Mouse (Mus musculus): Measurements from ENCODE around the gene Palm3. TPM values are rescaled to one million over a fixed set of nuclear protein-coding genes. Genes with fewer than 3 reads are reported as not detected.

Gene Palm3
- total and polyA plus RNA-seq, 3 experiments = 0.20 to 0.26 (median 0.21) TPM

GRCm38 (mm10) chr8:84057827-84058226, 36.6 kb downstream of the Palm3 start:
- Histone ChIP-seq H3K27ac (no peak overlapping the region), H3K4me1 (ENCODE audit: control insufficient read depth, insufficient read depth, low read length) (no peaks in the 10 kb centered on the region), H3K4me3 (no peak overlapping the region), H3K36me3 (ENCODE audit: control insufficient read depth, insufficient read depth, low read length) (no peaks in the 10 kb centered on the region), H3K79me2 (replicated peaks; ENCODE audit: control insufficient read depth, insufficient read depth, low read length) (no peaks in the 10 kb centered on the region), H3K27me3 (ENCODE audit: control insufficient read depth, insufficient read depth, low read length) (no peaks in the 10 kb centered on the region), H3K9ac (ENCODE audit: low read depth, low read length) (no peak overlapping the region)
- intact Hi-C loops (cut with DNase I) = no loop called here
- TF ChIP-seq CTCF (IDR thresholded peaks at IDR 0.05) (no peak), EP300 (IDR thresholded peaks at IDR 0.05; ENCODE audit: insufficient read depth, low read depth, low read length) (no peak), POLR2A (IDR thresholded peaks at IDR 0.05; ENCODE audit: insufficient read depth, low read depth, low read length) (no peak)
- DNase-seq = no peak
- 96% methylated on average over 1 of the region's 1 CpGs for WGBS

GRCm38 (mm10) chr8:84059226-84059625, 38.0 kb downstream of the Palm3 start:
- Histone ChIP-seq H3K79me2 (replicated peaks; ENCODE audit: control insufficient read depth, insufficient read depth, low read length) (no peaks in the 10 kb centered on the region), H3K4me1 (ENCODE audit: control insufficient read depth, insufficient read depth, low read length) (no peaks in the 10 kb centered on the region), H3K27ac (no peak overlapping the region), H3K4me3 (no peak overlapping the region), H3K27me3 (ENCODE audit: control insufficient read depth, insufficient read depth, low read length) (no peaks in the 10 kb centered on the region), H3K36me3 (ENCODE audit: control insufficient read depth, insufficient read depth, low read length) (no peaks in the 10 kb centered on the region), H3K9ac (ENCODE audit: low read depth, low read length) (no peak overlapping the region)
- intact Hi-C loops (cut with DNase I) = no loop called here
- TF ChIP-seq EP300 (IDR thresholded peaks at IDR 0.05; ENCODE audit: insufficient read depth, low read depth, low read length) (no peak), POLR2A (IDR thresholded peaks at IDR 0.05; ENCODE audit: insufficient read depth, low read depth, low read length) (no peak), CTCF (IDR thresholded peaks at IDR 0.05) (no peak)
- WGBS = 92% methylated on average over 2 of the region's 2 CpGs
- DNase-seq = no peak

DNA sequence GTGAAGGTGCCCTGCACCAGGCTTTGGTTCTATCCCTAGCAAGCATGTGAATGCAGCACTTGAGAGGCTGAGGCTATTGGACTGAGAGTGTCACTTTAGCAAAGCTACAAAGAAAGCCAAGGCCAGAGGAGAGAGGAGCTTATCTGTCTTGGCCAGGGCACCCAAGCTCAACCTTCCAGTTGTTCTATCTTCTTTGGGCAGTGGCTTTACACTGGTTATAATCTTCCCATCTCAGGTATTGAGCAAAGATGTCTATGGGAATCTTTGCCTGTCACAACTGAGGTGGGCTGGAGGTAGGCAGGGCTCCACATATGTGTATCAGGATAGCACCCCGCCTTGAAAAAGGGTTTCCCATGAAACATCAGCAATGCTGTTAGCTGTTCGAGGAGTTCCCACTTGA, 39.0 kb downstream of the Palm3 start:
- no peak overlapping the region for H3K4me3 ChIP-seq
- H3K79me2 ChIP-seq (replicated peaks; ENCODE audit: control insufficient read depth, insufficient read depth, low read length) = no peaks in the 10 kb centered on the region
- intact Hi-C loops (cut with DNase I) = no loop called here
- no peaks in the 10 kb centered on the region for H3K4me1 ChIP-seq (ENCODE audit: control insufficient read depth, insufficient read depth, low read length)
- TF ChIP-seq CTCF (IDR thresholded peaks at IDR 0.05) (no peak), POLR2A (IDR thresholded peaks at IDR 0.05; ENCODE audit: insufficient read depth, low read depth, low read length) (no peak), EP300 (IDR thresholded peaks at IDR 0.05; ENCODE audit: insufficient read depth, low read depth, low read length) (no peak)
- no peak for DNase-seq
- H3K9ac ChIP-seq (ENCODE audit: low read depth, low read length) = no peak overlapping the region
- H3K36me3 ChIP-seq (ENCODE audit: control insufficient read depth, insufficient read depth, low read length) = no peaks in the 10 kb centered on the region
- no peak overlapping the region for H3K27ac ChIP-seq
- WGBS = 87% methylated on average over 2 of the region's 2 CpGs
- no peaks in the 10 kb centered on the region for H3K27me3 ChIP-seq (ENCODE audit: control insufficient read depth, insufficient read depth, low read length)

GRCm38 (mm10) chr8:84063861-84064610, 42.8 kb downstream of the Palm3 start:
- Histone ChIP-seq H3K27ac (no peak overlapping the region), H3K27me3 (ENCODE audit: control insufficient read depth, insufficient read depth, low read length) (no peaks in the 10 kb centered on the region), H3K79me2 (replicated peaks; ENCODE audit: control insufficient read depth, insufficient read depth, low read length) (no peaks in the 10 kb centered on the region), H3K36me3 (ENCODE audit: control insufficient read depth, insufficient read depth, low read length) (no peaks in the 10 kb centered on the region), H3K4me3 (no peak overlapping the region), H3K4me1 (ENCODE audit: control insufficient read depth, insufficient read depth, low read length) (peaks cover 5% of the 10 kb centered on the region), H3K9ac (ENCODE audit: low read depth, low read length) (no peak overlapping the region)
- no peak for TF ChIP-seq CTCF (IDR thresholded peaks at IDR 0.05)
- TF ChIP-seq POLR2A (IDR thresholded peaks at IDR 0.05; ENCODE audit: insufficient read depth, low read depth, low read length) = no peak
- no peak for TF ChIP-seq EP300 (IDR thresholded peaks at IDR 0.05; ENCODE audit: insufficient read depth, low read depth, low read length)
- intact Hi-C loops (cut with DNase I) = loop anchor here (2.0 kb wide), 1 partner anchor 25 kb away; no protein-coding TSS in a partner anchor
- 47% methylated on average over 8 of the region's 8 CpGs for WGBS
- DNase-seq = peak in 1 of 2 experiments; percentile 63

GRCm38 (mm10) chr8:84065037-84065436, 43.8 kb downstream of the Palm3 start, which contains the start of gene Gm10643:
Gene Gm10643, minus strand, starts transcription at chr8:84065137.
- no peak for TF ChIP-seq POLR2A (IDR thresholded peaks at IDR 0.05; ENCODE audit: insufficient read depth, low read depth, low read length)
- TF ChIP-seq EP300 (IDR thresholded peaks at IDR 0.05; ENCODE audit: insufficient read depth, low read depth, low read length) = no peak
- no peak for TF ChIP-seq CTCF (IDR thresholded peaks at IDR 0.05)
- intact Hi-C loops (cut with DNase I) = loop anchor here (2.0 to 5.0 kb wide), 2 partner anchors 26 to 82 kb away; partner anchors contain the start of genes 4930432K21Rik and Cc2d1a
- no peak for DNase-seq
- H3K4me1 ChIP-seq (ENCODE audit: control insufficient read depth, insufficient read depth, low read length) = peaks cover 12% of the 10 kb centered on the region
- 96% methylated on average over 1 of the region's 1 CpGs for WGBS
- H3K79me2 ChIP-seq (replicated peaks; ENCODE audit: control insufficient read depth, insufficient read depth, low read length) = no peaks in the 10 kb centered on the region
- no peaks in the 10 kb centered on the region for H3K27me3 ChIP-seq (ENCODE audit: control insufficient read depth, insufficient read depth, low read length)
- peak within 1 kb of the TSS; percentile 72 for H3K4me3 ChIP-seq
- H3K36me3 ChIP-seq (ENCODE audit: control insufficient read depth, insufficient read depth, low read length) = no peaks in the 10 kb centered on the region
- H3K27ac ChIP-seq = peak within 1 kb of the TSS; percentile 97
- H3K9ac ChIP-seq (ENCODE audit: low read depth, low read length) = peak within 1 kb of the TSS; percentile 77

DNA sequence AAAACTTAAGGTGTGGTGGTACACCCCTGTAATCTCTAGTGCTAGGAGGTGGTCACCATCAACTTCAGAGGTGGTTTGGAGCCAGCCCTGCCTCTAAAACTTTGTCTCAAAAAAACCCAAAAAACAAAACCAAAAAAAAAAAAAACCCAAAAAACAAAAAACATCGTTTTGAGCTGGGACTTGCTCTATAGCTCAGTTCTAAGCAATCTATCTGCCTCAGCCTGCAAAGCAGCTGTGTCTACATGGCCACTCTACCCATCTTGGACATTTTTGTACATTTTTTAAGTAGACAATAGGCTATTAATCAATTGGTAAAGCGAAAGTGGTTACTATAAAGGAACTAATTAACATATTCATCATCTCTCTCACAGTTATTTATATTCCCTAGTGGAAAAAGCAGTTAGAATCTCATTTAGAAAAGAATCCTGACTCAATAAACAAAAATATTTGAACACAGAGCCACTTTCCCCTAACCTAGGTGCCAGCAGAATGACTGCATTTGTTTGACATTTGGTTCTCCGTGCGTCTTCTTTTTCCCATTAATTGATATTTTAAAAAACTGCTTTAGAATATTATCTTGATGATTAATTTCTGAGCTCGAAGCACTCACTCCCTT, 44.3 kb downstream of the Palm3 start:
- peak overlapping the region; percentile 77 for H3K9ac ChIP-seq (ENCODE audit: low read depth, low read length)
- peaks cover 15% of the 10 kb centered on the region for H3K4me1 ChIP-seq (ENCODE audit: control insufficient read depth, insufficient read depth, low read length)
- no peak for DNase-seq
- H3K79me2 ChIP-seq (replicated peaks; ENCODE audit: control insufficient read depth, insufficient read depth, low read length) = no peaks in the 10 kb centered on the region
- TF ChIP-seq CTCF (IDR thresholded peaks at IDR 0.05) (no peak), EP300 (IDR thresholded peaks at IDR 0.05; ENCODE audit: insufficient read depth, low read depth, low read length) (no peak), POLR2A (IDR thresholded peaks at IDR 0.05; ENCODE audit: insufficient read depth, low read depth, low read length) (no peak)
- H3K36me3 ChIP-seq (ENCODE audit: control insufficient read depth, insufficient read depth, low read length) = no peaks in the 10 kb centered on the region
- H3K27ac ChIP-seq = peak overlapping the region; percentile 97
- intact Hi-C loops (cut with DNase I) = loop anchor here (2.0 to 5.0 kb wide), 3 partner anchors 27 to 82 kb away; partner anchors contain the start of genes 4930432K21Rik and Cc2d1a
- H3K4me3 ChIP-seq = peak overlapping the region; percentile 72
- H3K27me3 ChIP-seq (ENCODE audit: control insufficient read depth, insufficient read depth, low read length) = no peaks in the 10 kb centered on the region
- WGBS = 23% methylated on average over 5 of the region's 5 CpGs
